Mouse (Mus musculus): Measurements from ENCODE around the gene Chrm2. TPM values are rescaled to one million over a fixed set of nuclear protein-coding genes. Genes with fewer than 3 reads are reported as not detected.

Chrm2 gene
- polyA plus RNA-seq, 1 experiment: not detected

DNA sequence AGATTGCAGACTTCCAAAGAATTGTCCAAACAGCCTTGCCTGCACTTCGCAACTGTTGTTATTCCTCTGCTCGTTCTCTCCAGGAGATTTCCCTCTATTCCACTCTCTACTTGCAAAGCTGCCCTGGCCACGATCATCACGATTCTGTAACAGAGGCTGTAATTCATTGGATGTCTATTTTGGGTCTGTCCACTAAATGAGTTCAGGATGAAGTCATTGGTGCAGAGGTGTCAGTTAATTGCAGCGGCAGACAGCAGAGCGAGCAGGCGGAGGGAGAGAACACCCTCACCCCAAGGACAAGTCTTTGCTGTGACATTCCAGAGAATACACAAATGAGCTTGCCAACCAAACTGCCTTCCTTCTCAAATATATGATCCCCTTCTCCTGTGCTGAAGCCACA is 120.1 kb downstream of the Chrm2 start:
- no peaks in the 10 kb centered on the region for H3K4me1 ChIP-seq (ENCODE audit: control insufficient read depth)
- no peaks in the 10 kb centered on the region for H3K9me3 ChIP-seq (ENCODE audit: control insufficient read depth, low read length)
- no peaks in the 10 kb centered on the region for H3K36me3 ChIP-seq (ENCODE audit: control insufficient read depth)
- H3K27me3 ChIP-seq (ENCODE audit: control insufficient read depth): no peaks in the 10 kb centered on the region
- TF ChIP-seq TAL1 (IDR thresholded peaks at IDR 0.05; ENCODE audit: low read length): no peak
- no peak for TF ChIP-seq GATA1 (IDR thresholded peaks at IDR 0.05; ENCODE audit: low read length)
- H3K4me3 ChIP-seq (replicated peaks): no peak overlapping the region

DNA sequence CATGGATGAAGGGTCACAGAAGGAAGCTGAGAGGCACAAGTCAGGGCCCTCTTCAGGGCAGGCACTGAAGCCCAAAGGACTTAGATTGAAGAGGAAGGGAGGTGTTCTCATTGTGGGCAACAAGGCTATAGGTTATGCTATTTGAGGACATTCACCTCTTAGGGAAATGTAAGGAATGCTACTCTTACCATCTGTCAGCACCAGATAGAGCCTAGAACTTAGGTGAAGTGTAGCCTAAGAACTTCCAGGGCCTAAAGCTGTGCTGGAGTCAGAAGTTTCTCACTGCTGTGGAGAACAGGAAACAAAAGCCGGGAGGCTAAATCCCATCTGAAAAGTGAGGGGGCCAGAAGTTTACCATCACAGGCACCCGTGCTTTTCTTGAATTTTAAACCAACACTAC is 120.6 kb downstream of the Chrm2 start:
- H3K36me3 ChIP-seq (ENCODE audit: control insufficient read depth): no peaks in the 10 kb centered on the region
- H3K27me3 ChIP-seq (ENCODE audit: control insufficient read depth): no peaks in the 10 kb centered on the region

DNA sequence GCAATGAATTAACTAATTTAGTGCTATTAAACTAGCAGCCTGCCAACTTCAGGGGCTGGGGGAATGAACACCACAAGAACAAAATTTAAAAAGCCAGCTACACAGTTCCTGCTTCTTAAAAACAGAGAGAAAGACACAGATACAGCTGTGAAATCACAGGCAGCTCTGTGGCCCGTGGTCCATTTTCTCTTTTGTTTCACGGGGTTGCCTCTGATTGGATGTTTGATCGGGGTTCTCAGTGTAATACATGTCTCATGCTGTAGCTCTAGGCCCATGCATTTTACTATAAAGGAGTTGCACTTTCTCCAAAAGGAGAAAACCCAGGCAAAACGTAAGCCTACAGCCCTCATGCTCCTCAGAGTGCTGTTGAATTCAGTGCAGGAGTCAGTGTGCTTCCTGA is 128.6 kb downstream of the Chrm2 start:
- Histone ChIP-seq H3K27me3 (ENCODE audit: control insufficient read depth) (no peaks in the 10 kb centered on the region), H3K4me3 (replicated peaks) (no peak overlapping the region), H3K4me1 (ENCODE audit: control insufficient read depth) (no peaks in the 10 kb centered on the region), H3K36me3 (ENCODE audit: control insufficient read depth) (no peaks in the 10 kb centered on the region), H3K9me3 (ENCODE audit: control insufficient read depth, low read length) (no peaks in the 10 kb centered on the region; the same call in 1 of the 2 replicates)
- TF ChIP-seq GATA1 (IDR thresholded peaks at IDR 0.05; ENCODE audit: low read length) (no peak), TAL1 (IDR thresholded peaks at IDR 0.05; ENCODE audit: low read length) (no peak)

More for the DNA sequence above, 120.6 kb downstream of the Chrm2 start:
- H3K4me3 ChIP-seq (replicated peaks): no peak overlapping the region
- no peaks in the 10 kb centered on the region for H3K9me3 ChIP-seq (ENCODE audit: control insufficient read depth, low read length)
- no peaks in the 10 kb centered on the region for H3K4me1 ChIP-seq (ENCODE audit: control insufficient read depth)
- TF ChIP-seq GATA1 (IDR thresholded peaks at IDR 0.05; ENCODE audit: low read length) (no peak), TAL1 (IDR thresholded peaks at IDR 0.05; ENCODE audit: low read length) (no peak)

DNA sequence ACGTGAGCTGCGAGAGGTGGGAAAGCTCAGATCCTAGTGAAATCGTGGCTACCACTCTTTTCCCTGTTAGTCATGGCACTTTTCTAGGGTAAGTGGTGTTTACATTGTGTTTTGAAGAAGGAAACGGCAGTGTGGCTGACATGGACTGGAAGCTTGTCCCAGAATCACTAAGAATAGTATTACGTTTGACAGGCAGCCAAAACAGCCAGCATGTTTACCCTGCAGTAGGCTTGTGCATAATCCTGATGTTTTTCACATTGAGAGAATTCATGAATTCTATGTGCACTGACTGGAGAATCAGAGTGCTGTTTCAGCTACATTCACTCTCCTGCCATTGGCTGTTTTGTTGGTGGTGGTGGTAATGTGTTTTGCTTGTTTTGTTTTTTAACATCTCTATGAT is 129.4 kb downstream of the Chrm2 start:
- TF ChIP-seq GATA1 (IDR thresholded peaks at IDR 0.05; ENCODE audit: low read length) (no peak), TAL1 (IDR thresholded peaks at IDR 0.05; ENCODE audit: low read length) (no peak)
- H3K36me3 ChIP-seq (ENCODE audit: control insufficient read depth): no peaks in the 10 kb centered on the region

DNA sequence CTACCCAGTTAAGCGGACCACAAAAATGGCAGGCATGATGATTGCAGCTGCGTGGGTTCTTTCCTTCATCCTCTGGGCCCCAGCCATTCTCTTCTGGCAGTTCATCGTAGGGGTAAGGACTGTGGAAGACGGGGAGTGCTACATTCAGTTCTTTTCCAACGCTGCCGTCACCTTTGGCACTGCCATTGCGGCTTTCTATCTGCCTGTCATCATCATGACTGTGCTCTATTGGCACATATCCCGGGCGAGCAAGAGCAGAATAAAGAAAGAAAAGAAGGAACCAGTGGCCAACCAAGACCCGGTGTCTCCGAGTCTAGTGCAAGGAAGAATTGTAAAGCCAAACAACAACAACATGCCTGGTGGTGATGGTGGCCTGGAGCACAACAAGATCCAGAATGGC is 135.7 kb downstream of the Chrm2 start:
- Histone ChIP-seq H3K9me3 (ENCODE audit: control insufficient read depth, low read length) (peaks cover 11% of the 10 kb centered on the region), H3K4me1 (ENCODE audit: control insufficient read depth) (no peaks in the 10 kb centered on the region), H3K36me3 (ENCODE audit: control insufficient read depth) (no peaks in the 10 kb centered on the region), H3K4me3 (replicated peaks) (no peak overlapping the region), H3K27me3 (ENCODE audit: control insufficient read depth) (no peaks in the 10 kb centered on the region)
- no peak for TF ChIP-seq GATA1 (IDR thresholded peaks at IDR 0.05; ENCODE audit: low read length)
- no peak for TF ChIP-seq TAL1 (IDR thresholded peaks at IDR 0.05; ENCODE audit: low read length)

More for the DNA sequence above, 129.4 kb downstream of the Chrm2 start:
- H3K27me3 ChIP-seq (ENCODE audit: control insufficient read depth): no peaks in the 10 kb centered on the region
- H3K9me3 ChIP-seq (ENCODE audit: control insufficient read depth, low read length): no peaks in the 10 kb centered on the region; the same call in 1 of the 2 replicates
- H3K4me1 ChIP-seq (ENCODE audit: control insufficient read depth): no peaks in the 10 kb centered on the region
- no peak overlapping the region for H3K4me3 ChIP-seq (replicated peaks)

DNA sequence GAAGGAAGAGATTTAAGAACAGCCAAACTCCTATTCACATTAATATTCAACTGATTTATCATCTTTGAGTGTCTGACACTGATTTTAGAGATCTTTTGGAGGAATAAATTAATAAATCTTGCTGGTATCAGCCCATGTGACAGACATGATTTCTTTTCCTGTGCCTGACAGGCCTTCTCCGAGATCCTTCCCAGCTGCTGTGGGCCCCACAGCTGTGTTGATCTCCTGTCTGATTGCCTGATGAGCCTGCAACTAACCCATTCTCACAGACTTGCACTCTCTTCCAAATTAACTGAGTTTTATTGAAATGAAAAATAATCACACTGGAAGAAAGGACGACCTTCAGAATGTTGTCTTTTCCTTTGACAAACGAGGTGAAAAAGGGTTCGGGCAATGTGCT is 140.6 kb downstream of the Chrm2 start:
- Histone ChIP-seq H3K9me3 (ENCODE audit: control insufficient read depth, low read length) (peaks cover 11% of the 10 kb centered on the region), H3K4me1 (ENCODE audit: control insufficient read depth) (no peaks in the 10 kb centered on the region), H3K36me3 (ENCODE audit: control insufficient read depth) (no peaks in the 10 kb centered on the region), H3K4me3 (replicated peaks) (no peak overlapping the region), H3K27me3 (ENCODE audit: control insufficient read depth) (no peaks in the 10 kb centered on the region)
- TF ChIP-seq GATA1 (IDR thresholded peaks at IDR 0.05; ENCODE audit: low read length) (no peak), TAL1 (IDR thresholded peaks at IDR 0.05; ENCODE audit: low read length) (no peak)

DNA sequence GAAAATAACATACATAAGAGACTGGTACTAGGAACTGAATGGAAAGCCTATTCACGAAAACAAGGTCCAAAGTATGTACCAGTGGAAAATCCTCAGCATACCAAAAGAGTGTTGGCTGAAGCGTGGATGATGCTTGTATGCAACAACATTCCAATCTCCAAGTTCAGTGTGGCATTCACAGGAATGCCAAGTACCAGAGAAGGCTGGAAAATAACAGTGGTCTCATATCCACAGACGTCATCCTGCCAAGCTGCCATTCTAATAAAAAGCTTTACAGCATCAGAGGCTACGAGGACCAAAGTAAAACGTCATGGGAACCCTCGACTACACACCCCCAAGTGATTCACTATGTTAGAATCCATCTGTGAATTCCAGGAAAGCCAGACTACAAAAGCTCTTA is 153.4 kb downstream of the Chrm2 start:
- H3K4me1 ChIP-seq (ENCODE audit: control insufficient read depth): no peaks in the 10 kb centered on the region
- no peaks in the 10 kb centered on the region for H3K36me3 ChIP-seq (ENCODE audit: control insufficient read depth)
- H3K9me3 ChIP-seq (ENCODE audit: control insufficient read depth, low read length): no peaks in the 10 kb centered on the region
- no peaks in the 10 kb centered on the region for H3K27me3 ChIP-seq (ENCODE audit: control insufficient read depth)
- TF ChIP-seq TAL1 (IDR thresholded peaks at IDR 0.05; ENCODE audit: low read length) (no peak), GATA1 (IDR thresholded peaks at IDR 0.05; ENCODE audit: low read length) (no peak)
- no peak overlapping the region for H3K4me3 ChIP-seq (replicated peaks)

DNA sequence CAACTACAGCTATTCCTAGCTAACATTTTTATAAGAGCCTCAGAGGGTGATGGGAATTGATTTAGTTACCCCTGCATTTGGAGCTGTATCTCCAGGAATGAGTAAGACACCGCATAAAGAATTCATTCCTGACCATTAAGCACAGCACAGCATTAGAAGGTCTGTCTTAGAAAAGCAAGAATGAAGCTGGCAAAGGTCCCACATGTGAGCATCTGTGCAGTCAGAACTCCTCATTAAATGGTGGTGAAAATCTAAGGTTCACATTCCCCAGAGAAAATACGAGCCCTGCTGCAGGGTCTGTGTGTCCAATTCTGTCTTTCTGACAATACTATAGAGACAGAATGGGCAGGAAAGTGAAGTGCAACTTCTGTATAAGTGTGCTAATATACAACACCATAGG is 179.0 kb downstream of the Chrm2 start:
- Histone ChIP-seq H3K36me3 (ENCODE audit: control insufficient read depth) (no peaks in the 10 kb centered on the region), H3K4me1 (ENCODE audit: control insufficient read depth) (no peaks in the 10 kb centered on the region), H3K4me3 (replicated peaks) (no peak overlapping the region), H3K27me3 (ENCODE audit: control insufficient read depth) (no peaks in the 10 kb centered on the region), H3K9me3 (ENCODE audit: control insufficient read depth, low read length) (no peaks in the 10 kb centered on the region)
- TF ChIP-seq TAL1 (IDR thresholded peaks at IDR 0.05; ENCODE audit: low read length) (no peak), GATA1 (IDR thresholded peaks at IDR 0.05; ENCODE audit: low read length) (no peak)

Data from erythroblast, embryonic 14.5 days (primary cell).